ENCODE assay signal across 9 mouse cellular contexts in genomic region chr19:7595534-7595933, GRCm38 (mm10). TPM values are rescaled to one million over a fixed set of nuclear protein-coding genes. Genes with fewer than 3 reads are reported as not detected.
DNase-seq lines count a peak whose midpoint lies in the region; ATAC-seq and TF ChIP-seq lines count a peak whose summit lies in the region.
"Had no signal": no experiment of that assay in that cellular context is flagged by ENCODE, and none has a peak within 500 bp of the region (broad histone marks: within the 10 kb centered on the region; RNA-seq: fewer than 3 reads in every experiment).

No protein-coding gene starts in this region.

- H3ac ChIP-seq in C2C12 (ENCODE audit: control insufficient read depth, insufficient read length, low read depth) = no peak overlapping the region

- H3K9ac ChIP-seq in lung, embryonic 16.5 days (ENCODE audit: low read length) = no peak overlapping the region

- no peak overlapping the region for H3K4me3 ChIP-seq in C2C12 (ENCODE audit: insufficient read depth, poor library complexity, severe bottlenecking)
- H3K4me3 ChIP-seq in lung, embryonic 16.5 days (ENCODE audit: low read length) = no peak overlapping the region
- H3K4me3 ChIP-seq: erythroblast, embryonic 14.5 days had no signal

- ATAC-seq in lung, embryonic 16.5 days (ENCODE audit: low read depth) = peak; percentile 60; the same call in 1 of the 2 replicates
- no peak for ATAC-seq in activated CD4-positive, CD25-positive, alpha-beta regulatory T cell, adult 4 months

- 11% methylated on average over 2 of the region's 2 CpGs for WGBS in lung, embryonic 16.5 days

- no peaks in the 10 kb centered on the region for H3K36me3 ChIP-seq in C2C12 (ENCODE audit: control insufficient read depth, insufficient read depth)
- H3K36me3 ChIP-seq in lung, embryonic 16.5 days (ENCODE audit: control insufficient read depth, insufficient read depth, low read length) = no peaks in the 10 kb centered on the region

- H3K79me2 ChIP-seq in C2C12 (ENCODE audit: control insufficient read depth, insufficient read depth) = no peaks in the 10 kb centered on the region

- no peaks in the 10 kb centered on the region for H3K9me3 ChIP-seq in lung, embryonic 16.5 days (ENCODE audit: control insufficient read depth, low read length)

- peak; percentile 75 for DNase-seq in layer of hippocampus, adult 11-12 months (ENCODE audit: low spot score)
- no peak for DNase-seq in layer of hippocampus, adult 9-10 months (ENCODE audit: low spot score)
- DNase-seq in Muller cell, postnatal 12 days (ENCODE audit: inconsistent ontology term) = peak; percentile 38
- peak; percentile 31 to 75 for DNase-seq in frontal cortex, postnatal 36 days (ENCODE audit: low spot score in 2 of 2)
- no peak for DNase-seq in cerebellum, adult 8-10 months

- TF ChIP-seq CTCF in C2C12 (IDR thresholded peaks at IDR 0.05; ENCODE audit: control insufficient read depth, insufficient read depth, insufficient read length) = peak; percentile 42

- H3K79me3 ChIP-seq in C2C12 (ENCODE audit: low read depth) = no peaks in the 10 kb centered on the region

- H3K27me3 ChIP-seq in C2C12 (ENCODE audit: control insufficient read depth, insufficient read depth, insufficient read length) = peaks cover 6% of the 10 kb centered on the region
- no peaks in the 10 kb centered on the region for H3K27me3 ChIP-seq in lung, embryonic 16.5 days (ENCODE audit: control insufficient read depth, insufficient read depth, low read depth, low read length)

- H3K4me2 ChIP-seq in lung, embryonic 16.5 days (ENCODE audit: low read depth, low read length) = no peak overlapping the region

- H3K27ac ChIP-seq in lung, embryonic 16.5 days (ENCODE audit: low read length) = no peak overlapping the region

- H3K4me1 ChIP-seq in lung, embryonic 16.5 days (replicated peaks; ENCODE audit: control insufficient read depth, insufficient read depth, low read length) = no peaks in the 10 kb centered on the region; the same call in 1 of the 2 replicates

TF ChIP-seq in C2C12, 6 proteins besides CTCF, POLR2A, EP300 and RAD21:
- no peak for TF ChIP-seq FOSL1 (IDR thresholded peaks at IDR 0.05; ENCODE audit: insufficient read depth, low read length, poor library complexity, severe bottlenecking)
- no peak for TF ChIP-seq CEBPB (IDR thresholded peaks at IDR 0.05; ENCODE audit: low read depth)

RNA-seq across cellular contexts. Expression of gene Lgals12, which starts 11.5 kb away (rescaled TPM):
- polyA plus RNA-seq in C2C12 (2012; fragmentation: generic; extraction: Trizol) = not detected
- 2.1 and 2.2 TPM in 2 replicates for polyA plus RNA-seq in lung, embryonic 16.5 days (2015; fragmentation: Nextera tagmentation; extraction: Ambion mirVana)
- not detected for polyA plus RNA-seq in activated CD4-positive, CD25-positive, alpha-beta regulatory T cell, adult 4 months (2017; shearing (Covaris generic))
- polyA plus RNA-seq: erythroblast, embryonic 14.5 days had no signal

RNA-seq across cellular contexts. Expression of gene Hrasls5, which starts 16.8 kb away (rescaled TPM):
- polyA plus RNA-seq in C2C12 (2012; fragmentation: generic; extraction: Trizol) = not detected
- polyA plus RNA-seq in lung, embryonic 16.5 days (2015; fragmentation: Nextera tagmentation; extraction: Ambion mirVana) = 0.20 TPM in 2 replicates
- not detected for polyA plus RNA-seq in activated CD4-positive, CD25-positive, alpha-beta regulatory T cell, adult 4 months (2017; shearing (Covaris generic))
- polyA plus RNA-seq: erythroblast, embryonic 14.5 days had no signal

RNA-seq across cellular contexts. Expression of gene Pla2g16, which starts 38.3 kb away (rescaled TPM):
- polyA plus RNA-seq in C2C12 (2012; fragmentation: generic; extraction: Trizol) = 17.2 TPM
- 17.1 and 18.0 TPM in 2 replicates for polyA plus RNA-seq in lung, embryonic 16.5 days (2015; fragmentation: Nextera tagmentation; extraction: Ambion mirVana)
- 10 to 100 TPM; 84.0 to 95.7 TPM for polyA plus RNA-seq in activated CD4-positive, CD25-positive, alpha-beta regulatory T cell, adult 4 months (2017; shearing (Covaris generic))

Comparison
In these comparisons a context has a peak if more than half of its experiments do, and no peak if none do; other contexts are left out.
1. DNase-seq: peak in layer of hippocampus, adult 11-12 months (single experiment), Muller cell, postnatal 12 days (single experiment) and frontal cortex, postnatal 36 days (2 of 2); none in layer of hippocampus, adult 9-10 months (single experiment) and cerebellum, adult 8-10 months (single experiment).